Mouse (Mus musculus) embryonic fibroblast, embryonic 13.5 days (primary cell): Measurements from ENCODE around the gene Dus2.

Experiments
- CTCF ChIP-seq: IDR thresholded peaks from 2 replicates; pipeline ENCODE4 v1.5.1; 2011; ENCODE audit warnings: mild to moderate bottlenecking, control low read depth, low read length, moderate library complexity, borderline replicate concordance; ENCODE audit not compliant: insufficient read depth
- POLR2A ChIP-seq: IDR thresholded peaks from 2 replicates; pipeline ENCODE4 v1.6.1; 2011; ENCODE audit warnings: low read depth, mild to moderate bottlenecking, control low read depth, low read length, moderate library complexity

GRCm38 (mm10) chr8:105949350-105949749 is 41.8 kb upstream of the Dus2 start:
- TF ChIP-seq POLR2A: no peak
- TF ChIP-seq CTCF: no peak
